Mouse (Mus musculus): ENCODE measurements around the gene Pbx1. TPM values are rescaled to one million over a fixed set of nuclear protein-coding genes. Genes with fewer than 3 reads are reported as not detected.

The Pbx1 gene
- polyA plus RNA-seq, 1 experiment from 2014 or later: 4.0 TPM

GRCm38 (mm10) chr1:168417626-168418025 is 14.4 kb downstream of the Pbx1 start:
- no peak for DNase-seq
- H3K4me3 ChIP-seq (ENCODE audit: low read depth, low read length): no peak overlapping the region
- 85% methylated on average over 6 of the region's 6 CpGs for WGBS (ENCODE audit: insufficient replicate concordance)
- H3K4me1 ChIP-seq (ENCODE audit: insufficient read depth): peaks cover 3% of the 10 kb centered on the region; the same call in 1 of the 2 replicates
- H3K27me3 ChIP-seq (ENCODE audit: insufficient read depth, low read length): no peaks in the 10 kb centered on the region
- H3K36me3 ChIP-seq (replicated peaks; ENCODE audit: insufficient read depth, low read length): 0 out of 2 replicates have a peak, but pooled peaks cover 14% of the 10 kb centered on the region
- H3K9me3 ChIP-seq (ENCODE audit: low read length): no peaks in the 10 kb centered on the region
- TF ChIP-seq EP300 (IDR thresholded peaks at IDR 0.05; ENCODE audit: low read depth): no peak
- no peak for TF ChIP-seq CTCF (IDR thresholded peaks at IDR 0.05; ENCODE audit: low read depth)
- H3K9ac ChIP-seq (replicated peaks): no peak overlapping the region
- H3K27ac ChIP-seq (ENCODE audit: low read depth): no peak overlapping the region
- ATAC-seq: no peak
- no peak overlapping the region for H3K4me2 ChIP-seq (ENCODE audit: low read depth, low read length)

GRCm38 (mm10) chr1:168416729-168417437 is 15.2 kb downstream of the Pbx1 start:
- Histone ChIP-seq H3K4me1 (ENCODE audit: insufficient read depth) (peaks cover 3% of the 10 kb centered on the region; the same call in 1 of the 2 replicates), H3K36me3 (replicated peaks; ENCODE audit: insufficient read depth, low read length) (0 out of 2 replicates have a peak, but pooled peaks cover 12% of the 10 kb centered on the region), H3K4me3 (ENCODE audit: low read depth, low read length) (no peak overlapping the region), H3K9me3 (ENCODE audit: low read length) (no peaks in the 10 kb centered on the region), H3K4me2 (ENCODE audit: low read depth, low read length) (no peak overlapping the region), H3K9ac (replicated peaks) (no peak overlapping the region), H3K27ac (ENCODE audit: low read depth) (no peak overlapping the region), H3K27me3 (ENCODE audit: insufficient read depth, low read length) (no peaks in the 10 kb centered on the region)
- DNase-seq (no peak), ATAC-seq (no peak)
- 70% methylated on average over 11 of the region's 11 CpGs for WGBS (ENCODE audit: insufficient replicate concordance)
- no peak for TF ChIP-seq EP300 (IDR thresholded peaks at IDR 0.05; ENCODE audit: low read depth)
- no peak for TF ChIP-seq CTCF (IDR thresholded peaks at IDR 0.05; ENCODE audit: low read depth)

- Histone ChIP-seq H3K9me3 (ENCODE audit: low read length) (no peaks in the 10 kb centered on the region), H3K27ac (ENCODE audit: low read depth) (no peak overlapping the region), H3K36me3 (replicated peaks; ENCODE audit: insufficient read depth, low read length) (0 out of 2 replicates have a peak, but pooled peaks cover 9% of the 10 kb centered on the region), H3K27me3 (ENCODE audit: insufficient read depth, low read length) (no peaks in the 10 kb centered on the region), H3K9ac (replicated peaks) (no peak overlapping the region), H3K4me3 (ENCODE audit: low read depth, low read length) (no peak overlapping the region), H3K4me1 (ENCODE audit: insufficient read depth) (no peaks in the 10 kb centered on the region), H3K4me2 (ENCODE audit: low read depth, low read length) (no peak overlapping the region)
- WGBS (ENCODE audit: insufficient replicate concordance): 54% methylated on average over 10 of the region's 10 CpGs
- ATAC-seq (no peak), DNase-seq (no peak)
- TF ChIP-seq EP300 (IDR thresholded peaks at IDR 0.05; ENCODE audit: low read depth) (no peak), CTCF (IDR thresholded peaks at IDR 0.05; ENCODE audit: low read depth) (no peak)
Observed at GRCm38 (mm10) chr1:168410611-168411010, 21.5 kb downstream of the Pbx1 start.

GRCm38 (mm10) chr1:168410054-168410453 is 22.0 kb downstream of the Pbx1 start:
- no peak overlapping the region for H3K4me2 ChIP-seq (ENCODE audit: low read depth, low read length)
- TF ChIP-seq CTCF (IDR thresholded peaks at IDR 0.05; ENCODE audit: low read depth): no peak
- no peak for TF ChIP-seq EP300 (IDR thresholded peaks at IDR 0.05; ENCODE audit: low read depth)
- H3K4me3 ChIP-seq (ENCODE audit: low read depth, low read length): no peak overlapping the region
- ATAC-seq (no peak), DNase-seq (no peak)
- H3K36me3 ChIP-seq (replicated peaks; ENCODE audit: insufficient read depth, low read length): 0 out of 2 replicates have a peak, but pooled peaks cover 9% of the 10 kb centered on the region
- WGBS (ENCODE audit: insufficient replicate concordance): 57% methylated on average over 1 of the region's 1 CpGs
- no peaks in the 10 kb centered on the region for H3K4me1 ChIP-seq (ENCODE audit: insufficient read depth)
- H3K27me3 ChIP-seq (ENCODE audit: insufficient read depth, low read length): no peaks in the 10 kb centered on the region
- no peak overlapping the region for H3K9ac ChIP-seq (replicated peaks)
- H3K27ac ChIP-seq (ENCODE audit: low read depth): no peak overlapping the region
- H3K9me3 ChIP-seq (ENCODE audit: low read length): no peaks in the 10 kb centered on the region

- WGBS (ENCODE audit: insufficient replicate concordance): 80% methylated on average over 10 of the region's 10 CpGs
- Histone ChIP-seq H3K27me3 (ENCODE audit: insufficient read depth, low read length) (no peaks in the 10 kb centered on the region), H3K36me3 (replicated peaks; ENCODE audit: insufficient read depth, low read length) (0 out of 2 replicates have a peak, but pooled peaks cover 5% of the 10 kb centered on the region), H3K4me2 (ENCODE audit: low read depth, low read length) (no peak overlapping the region), H3K4me1 (ENCODE audit: insufficient read depth) (no peaks in the 10 kb centered on the region), H3K4me3 (ENCODE audit: low read depth, low read length) (no peak overlapping the region), H3K9me3 (ENCODE audit: low read length) (no peaks in the 10 kb centered on the region), H3K9ac (replicated peaks) (no peak overlapping the region), H3K27ac (ENCODE audit: low read depth) (no peak overlapping the region)
- no peak for ATAC-seq
- TF ChIP-seq CTCF (IDR thresholded peaks at IDR 0.05; ENCODE audit: low read depth): no peak
- TF ChIP-seq EP300 (IDR thresholded peaks at IDR 0.05; ENCODE audit: low read depth): no peak
- DNase-seq: no peak
Observed at GRCm38 (mm10) chr1:168408757-168409156, 23.3 kb downstream of the Pbx1 start.

GRCm38 (mm10) chr1:168407958-168408357 is 24.1 kb downstream of the Pbx1 start:
- no peaks in the 10 kb centered on the region for H3K4me1 ChIP-seq (ENCODE audit: insufficient read depth)
- H3K4me2 ChIP-seq (ENCODE audit: low read depth, low read length): no peak overlapping the region
- no peak for DNase-seq
- no peak overlapping the region for H3K4me3 ChIP-seq (ENCODE audit: low read depth, low read length)
- WGBS (ENCODE audit: insufficient replicate concordance): 86% methylated on average over 7 of the region's 7 CpGs
- no peaks in the 10 kb centered on the region for H3K9me3 ChIP-seq (ENCODE audit: low read length)
- ATAC-seq: no peak
- H3K36me3 ChIP-seq (replicated peaks; ENCODE audit: insufficient read depth, low read length): 0 out of 2 replicates have a peak, but pooled peaks cover 2% of the 10 kb centered on the region
- H3K27me3 ChIP-seq (ENCODE audit: insufficient read depth, low read length): no peaks in the 10 kb centered on the region
- TF ChIP-seq CTCF (IDR thresholded peaks at IDR 0.05; ENCODE audit: low read depth): no peak
- no peak for TF ChIP-seq EP300 (IDR thresholded peaks at IDR 0.05; ENCODE audit: low read depth)
- no peak overlapping the region for H3K27ac ChIP-seq (ENCODE audit: low read depth)
- no peak overlapping the region for H3K9ac ChIP-seq (replicated peaks)
